Mouse (Mus musculus) CD4-positive, CD25-positive, alpha-beta regulatory T cell, adult 4 months (primary cell): ENCODE measurements around the gene Olfr1320. TPM values are rescaled to one million over a fixed set of nuclear protein-coding genes. Genes with fewer than 3 reads are reported as not detected.
"Not testable (repeated sequence)": the region's sequence is repeated elsewhere in the genome, so short reads cannot be mapped to it uniquely, and the experiment has no call there.

Source experiments
- ATAC-seq: one replicate; pipeline ENCODE4 v1.8.0; 2017
- polyA plus RNA-seq, 2 experiments: library from polyadenylated mRNA; unstranded; fragments of 100-300 nt; shearing (Covaris generic); gene quantifications; one replicate each; pipeline ENCODE4 v1.2.1; 2017

The Olfr1320 gene
- polyA plus RNA-seq: not detected

- ATAC-seq: no peak
Observed at GRCm38 (mm10) chrX:49672033-49672432, at the start of gene Olfr1320. Gene Olfr1320, plus strand, starts transcription at chrX:49672333.

- ATAC-seq: no peak
Observed at GRCm38 (mm10) chrX:49627566-49627965, 44.6 kb upstream of the Olfr1320 start.

GRCm38 (mm10) chrX:49631195-49631594, 40.9 kb upstream of the Olfr1320 start:
- ATAC-seq: no peak

GRCm38 (mm10) chrX:49660781-49661180, 11.4 kb upstream of the Olfr1320 start:
- not testable (repeated sequence) for ATAC-seq

Other genes starting within 250 kb of the Olfr1320 start
- gene Arhgap36, start 208.4 kb upstream of the Olfr1320 start, polyA plus RNA-seq: not detected
- gene Olfr1321, start 62.7 kb downstream of the Olfr1320 start, polyA plus RNA-seq: not detected
- not detected for gene Igsf1, start 125.4 kb downstream of the Olfr1320 start, polyA plus RNA-seq
- gene Olfr1322, start 219.2 kb downstream of the Olfr1320 start, polyA plus RNA-seq: under 1 TPM in 1 of 2 experiments, not detected in 1; 0.12 TPM